Mouse (Mus musculus): Measurements from ENCODE around the gene Zg16.

Gene Zg16

GRCm38 (mm10) chr7:127008239-127009019 is 78.7 kb downstream of the Zg16 start:
- no peak for DNase-seq (ENCODE audit: low read depth, low spot score)

- DNase-seq (ENCODE audit: low read depth, low spot score) = no peak
Measured at GRCm38 (mm10) chr7:127007313-127008024, 79.7 kb downstream of the Zg16 start.

- no peak for DNase-seq (ENCODE audit: low read depth, low spot score)
Measured at GRCm38 (mm10) chr7:127004122-127004875, 82.8 kb downstream of the Zg16 start.

GRCm38 (mm10) chr7:127003620-127004019 is 83.5 kb downstream of the Zg16 start:
- no peak for DNase-seq (ENCODE audit: low read depth, low spot score)

All from WW6 (cell line).